Mouse (Mus musculus) heart, adult 2 months (tissue): ENCODE measurements around the gene Iqcg. TPM values are rescaled to one million over a fixed set of nuclear protein-coding genes. Genes with fewer than 3 reads are reported as not detected.
A peak's percentile ranks its signal among the peaks of the same experiment; 100 is the strongest.
"Not testable (repeated sequence)": the region's sequence is repeated elsewhere in the genome, so short reads cannot be mapped to it uniquely, and the experiment has no call there.

Experiments used
- DNase-seq, 2 experiments: peaks; one replicate each; pipeline ENCODE4 v3.0.0; 2021
- H3K27ac ChIP-seq: fragments of 200-600 bp; 2 replicates; pipeline ENCODE4 v1.8.1; 2022
- H3K27me3 ChIP-seq: fragments of 200-500 bp; 2 replicates; pipeline ENCODE4 v1.6.1; 2012; ENCODE audit warnings: mild to moderate bottlenecking, low read length, inconsistent platforms, mixed read lengths; ENCODE audit not compliant: control insufficient read depth, insufficient read depth
- H3K36me3 ChIP-seq: fragments of 200-500 bp; 2 replicates; pipeline ENCODE4 v1.6.1; 2012; ENCODE audit warnings: low read length, inconsistent platforms; ENCODE audit not compliant: control insufficient read depth, insufficient read depth
- H3K4me1 ChIP-seq: fragments of 200-500 bp; 2 replicates; pipeline ENCODE4 v1.6.1; 2011; ENCODE audit warnings: low read length; ENCODE audit not compliant: control insufficient read depth, insufficient read depth
- H3K4me3 ChIP-seq: fragments of 200-600 bp; 2 replicates; pipeline ENCODE4 v1.8.1; 2022
- H3K79me2 ChIP-seq: fragments of 200-500 bp; replicated peaks from 2 replicates; pipeline ENCODE4 v1.6.1; 2012; ENCODE audit warnings: mild to moderate bottlenecking, inconsistent platforms, low read length, moderate library complexity, mixed read lengths; ENCODE audit not compliant: control insufficient read depth, insufficient read depth
- H3K9ac ChIP-seq: fragments of 200-500 bp; 2 replicates; pipeline ENCODE4 v1.6.1; 2012; ENCODE audit warnings: low read depth, mild to moderate bottlenecking, control low read depth, inconsistent platforms, low read length, mixed read lengths
- CTCF ChIP-seq: fragments of 200-600 bp; IDR thresholded peaks from 2 replicates; pipeline ENCODE4 v1.8.1; 2022; ENCODE audit warnings: antibody characterized with exemption, mild to moderate bottlenecking, moderate library complexity
- EP300 ChIP-seq: fragments of 200-500 bp; IDR thresholded peaks from 2 replicates; pipeline ENCODE4 v1.6.1; 2011; ENCODE audit warnings: low read depth, low read length, control low read depth; ENCODE audit not compliant: insufficient read depth
- POLR2A ChIP-seq: fragments of 200-500 bp; IDR thresholded peaks from 2 replicates; pipeline ENCODE4 v1.6.1; 2011; ENCODE audit warnings: mild to moderate bottlenecking, low read depth, low read length, control low read depth; ENCODE audit not compliant: insufficient read depth
- WGBS: fragments of 180-500 bp; shearing (Covaris S2); methylation state at CpG from one replicate; pipeline ENCODE4 v1.1.7; 2018; 5-methylcytosine and 5-hydroxymethylcytosine counted together
- intact Hi-C: fragments of 180-260 bp; cut with DNase I; formaldehyde crosslinking; loops from one replicate; pipeline ENCODE4 v1.15.1; 2025
- polyA plus RNA-seq: library from polyadenylated mRNA; depleted of rRNA; stranded (reverse); fragments of >200 nt; gene quantifications from 2 replicates; pipeline ENCODE4 v1.2.3, GENCODE M21; 2012
- total RNA-seq, 2 experiments: library from RNA; stranded (reverse); gene quantifications; 2 replicates each; pipeline ENCODE4 v1.2.3; 2021

Gene Iqcg
- total and polyA plus RNA-seq, 3 experiments, result 0.25 to 0.84 (median 0.57) TPM

GRCm38 (mm10) chr16:33062682-33063131 is 6.7 kb upstream of the Iqcg start:
- Histone ChIP-seq H3K4me1 (peaks cover 2% of the 10 kb centered on the region), H3K79me2 (no peaks in the 10 kb centered on the region), H3K4me3 (peak overlapping the region; percentile 81), H3K9ac (peak overlapping the region; percentile 81), H3K36me3 (peaks cover 10% of the 10 kb centered on the region), H3K27ac (peak overlapping the region; percentile 51), H3K27me3 (no peaks in the 10 kb centered on the region)
- no peak for TF ChIP-seq EP300
- no peak for TF ChIP-seq POLR2A
- TF ChIP-seq CTCF, result no peak
- intact Hi-C loops, result no loop called here
- WGBS, result under 1% methylated on average over 35 of the region's 35 CpGs
- DNase-seq, result no peak

- WGBS, result under 1% methylated on average over 64 of the region's 64 CpGs
- peaks cover 13% of the 10 kb centered on the region for H3K36me3 ChIP-seq
- intact Hi-C loops, result no loop called here
Observed at GRCm38 (mm10) chr16:33062024-33062681, 6.1 kb upstream of the Iqcg start, which contains the start of gene Lmln. Gene Lmln (plus strand): TSS chr16:33062521.

GRCm38 (mm10) chr16:33061400-33061799 is 5.4 kb upstream of the Iqcg start:
- Histone ChIP-seq H3K79me2 (no peaks in the 10 kb centered on the region), H3K27ac (no peak overlapping the region; the same call in 1 of the 2 replicates), H3K36me3 (peaks cover 14% of the 10 kb centered on the region), H3K4me3 (no peak overlapping the region), H3K27me3 (no peaks in the 10 kb centered on the region), H3K9ac (peak overlapping the region; percentile 68; the same call in 1 of the 2 replicates), H3K4me1 (peaks cover 2% of the 10 kb centered on the region)
- no peak for TF ChIP-seq CTCF
- TF ChIP-seq POLR2A, result no peak
- TF ChIP-seq EP300, result no peak
- DNase-seq, result no peak
- 51% methylated on average over 11 of the region's 11 CpGs for WGBS
- intact Hi-C loops, result no loop called here

More at GRCm38 (mm10) chr16:33062024-33062681, 6.1 kb upstream of the Iqcg start, which contains the start of gene Lmln:
- no peaks in the 10 kb centered on the region for H3K27me3 ChIP-seq
- peak; percentile 91 to 96 for DNase-seq
- peaks cover 2% of the 10 kb centered on the region for H3K4me1 ChIP-seq
- H3K4me3 ChIP-seq, result peak within 1 kb of the TSS; percentile 81
- TF ChIP-seq CTCF (no peak), POLR2A (peak; percentile 86), EP300 (no peak)
- H3K9ac ChIP-seq, result peak within 1 kb of the TSS; percentile 81
- H3K27ac ChIP-seq, result peak within 1 kb of the TSS; percentile 71
- H3K79me2 ChIP-seq, result no peaks in the 10 kb centered on the region

- peaks cover 14% of the 10 kb centered on the region for H3K36me3 ChIP-seq
- no peak overlapping the region for H3K9ac ChIP-seq
- peaks cover 2% of the 10 kb centered on the region for H3K4me1 ChIP-seq
- 90% methylated on average over 2 of the region's 2 CpGs for WGBS
- H3K4me3 ChIP-seq, result no peak overlapping the region
- no peak for DNase-seq
- intact Hi-C loops, result no loop called here
- H3K79me2 ChIP-seq, result no peaks in the 10 kb centered on the region
- no peaks in the 10 kb centered on the region for H3K27me3 ChIP-seq
- H3K27ac ChIP-seq, result no peak overlapping the region
- no peak for TF ChIP-seq CTCF
- TF ChIP-seq EP300, result no peak
- no peak for TF ChIP-seq POLR2A
Observed at GRCm38 (mm10) chr16:33060926-33061325, 4.9 kb upstream of the Iqcg start.

- 86% methylated on average over 1 of the region's 1 CpGs for WGBS
- Histone ChIP-seq H3K4me1 (peaks cover 4% of the 10 kb centered on the region), H3K27me3 (no peaks in the 10 kb centered on the region)
Observed at GRCm38 (mm10) chr16:33059471-33059870, 3.5 kb upstream of the Iqcg start.

GRCm38 (mm10) chr16:33058656-33059055 is 2.6 kb upstream of the Iqcg start:
- not testable (repeated sequence) for H3K27me3 ChIP-seq, H3K4me1 ChIP-seq, H3K4me3 ChIP-seq, DNase-seq, H3K9ac ChIP-seq, H3K27ac ChIP-seq, H3K79me2 ChIP-seq
- WGBS, result 81% methylated on average over 9 of the region's 9 CpGs
- peaks cover 14% of the 10 kb centered on the region for H3K36me3 ChIP-seq
- intact Hi-C loops, result loop anchor here (5.0 kb wide), 1 partner anchor 194 kb away; the partner anchor contains the start of gene Snx4

More at GRCm38 (mm10) chr16:33059471-33059870, 3.5 kb upstream of the Iqcg start:
- H3K4me3 ChIP-seq, result no peak overlapping the region
- TF ChIP-seq POLR2A (no peak), CTCF (no peak), EP300 (no peak)
- no peak overlapping the region for H3K9ac ChIP-seq
- no peak overlapping the region for H3K27ac ChIP-seq
- peaks cover 14% of the 10 kb centered on the region for H3K36me3 ChIP-seq
- intact Hi-C loops, result loop anchor here (5.0 kb wide), 1 partner anchor 193 kb away; the partner anchor contains the start of gene Snx4
- DNase-seq, result no peak
- no peaks in the 10 kb centered on the region for H3K79me2 ChIP-seq
